Mouse (Mus musculus) urinary bladder, postnatal 25 days (tissue): ENCODE data around the gene Gm20604.

Experiments used
- DNase-seq: peaks from one replicate; pipeline ENCODE4 v3.0.0; 2022; ENCODE audit warnings: low spot score

Gm20604 gene

DNA sequence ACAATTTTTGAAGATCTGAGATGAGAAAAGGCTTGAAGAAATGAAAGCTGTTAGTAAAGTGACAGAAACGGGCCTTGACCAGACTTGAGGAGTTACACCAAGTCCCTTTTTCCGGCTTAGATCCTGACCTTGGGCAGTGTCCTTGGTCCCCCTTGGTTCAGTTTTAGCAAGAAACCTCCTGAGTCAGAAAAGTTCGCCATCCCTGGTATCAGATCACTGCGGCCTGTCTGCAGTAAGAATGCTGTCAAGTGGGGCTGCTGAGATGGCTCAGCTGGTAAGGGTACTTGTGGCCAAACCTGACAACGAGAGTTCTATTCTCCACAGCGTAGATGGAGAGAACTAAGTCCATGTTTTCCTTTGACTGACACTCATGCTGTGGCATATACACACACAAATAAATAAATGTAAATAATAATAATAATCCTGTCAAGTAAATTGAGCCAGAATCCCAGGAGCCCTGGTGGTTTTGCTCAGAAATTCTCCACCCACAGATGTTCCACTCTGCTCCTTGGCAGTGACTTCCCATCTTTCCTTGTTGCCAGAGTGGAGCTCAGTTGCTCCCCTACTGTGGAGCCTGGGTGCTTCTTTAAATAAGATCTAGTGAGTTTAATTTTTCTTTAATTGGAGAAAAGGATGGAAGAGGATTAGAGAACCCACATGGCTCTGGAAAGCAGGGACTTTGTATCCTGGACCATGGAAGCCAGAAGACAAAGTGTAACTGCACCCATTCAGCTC lies 52.4 kb downstream of the Gm20604 start:
- no peak for DNase-seq

DNA sequence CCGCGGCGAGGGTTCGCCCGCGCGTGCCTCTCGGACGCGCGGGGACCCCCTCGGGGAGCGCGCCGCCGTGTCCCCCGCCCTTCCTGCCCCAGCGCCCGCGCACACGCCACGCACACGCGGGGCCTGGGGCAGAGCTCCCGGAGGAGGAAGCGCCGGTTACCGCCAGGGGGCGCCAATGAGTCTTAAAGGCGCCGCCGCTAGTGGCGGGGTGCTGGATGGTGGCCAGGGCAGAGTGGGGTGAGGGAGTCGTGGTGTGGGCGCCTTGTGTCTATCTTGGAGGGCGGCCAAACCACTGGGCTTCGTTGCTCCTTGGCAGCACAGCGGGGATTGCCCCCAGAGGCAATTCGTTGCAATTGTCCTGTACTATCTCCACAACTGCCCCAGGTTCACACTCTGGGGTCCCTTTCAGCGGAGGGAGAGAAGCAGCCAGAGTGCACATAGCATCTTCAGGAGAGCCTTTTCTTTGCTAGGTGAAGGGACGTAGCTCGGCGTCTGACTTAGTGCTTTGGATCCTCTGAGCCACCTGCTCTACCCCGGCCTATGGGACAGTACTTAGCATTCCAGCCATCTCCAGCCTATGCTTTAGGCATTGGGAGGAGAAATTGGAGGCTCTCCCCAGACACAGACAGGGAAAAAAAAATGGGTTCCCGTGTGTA lies 53.1 kb downstream of the Gm20604 start:
- peak; percentile 91 for DNase-seq

DNA sequence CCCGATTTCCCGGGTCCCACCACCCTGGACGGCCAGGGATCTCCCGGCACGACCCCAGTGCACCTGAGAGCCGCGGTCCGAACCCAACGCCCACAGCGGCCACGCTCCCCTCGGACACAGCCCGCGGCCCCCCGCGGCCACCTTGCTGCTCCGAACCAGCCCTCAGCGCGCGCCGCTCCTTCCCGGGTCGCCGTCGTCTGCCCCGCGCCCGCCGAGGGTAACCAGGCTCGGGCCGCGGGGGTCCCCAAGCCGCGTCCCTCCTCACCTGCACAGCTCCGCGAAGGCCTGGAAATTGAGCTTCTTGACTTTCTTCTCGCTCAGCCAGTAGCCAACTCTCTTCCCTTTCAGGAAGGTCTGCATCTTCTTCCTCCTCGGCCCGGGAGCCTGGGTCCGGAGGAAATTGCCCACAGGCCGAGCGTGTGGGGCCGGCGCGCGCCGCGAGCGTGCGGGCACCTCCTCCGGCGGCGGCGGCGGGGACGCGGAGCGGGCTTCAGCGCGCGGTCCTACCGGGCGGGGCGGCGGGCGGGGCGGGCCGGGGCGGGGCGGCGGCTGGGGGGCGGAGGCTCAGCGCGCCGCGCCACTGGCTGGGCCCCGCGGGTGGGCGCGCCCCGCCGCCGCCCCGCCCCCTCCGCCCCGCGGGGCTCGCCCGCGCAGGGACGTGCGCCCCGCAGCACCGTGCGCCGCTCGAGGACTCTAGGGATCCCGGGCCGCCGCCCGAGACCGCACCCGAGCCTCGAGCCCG lies 53.8 kb downstream of the Gm20604 start, which contains the start of gene Itpk1:
Gene Itpk1, minus strand, starts transcription at position 474 of the 742 bp plus-strand sequence.
- DNase-seq: peak; percentile 47

DNA sequence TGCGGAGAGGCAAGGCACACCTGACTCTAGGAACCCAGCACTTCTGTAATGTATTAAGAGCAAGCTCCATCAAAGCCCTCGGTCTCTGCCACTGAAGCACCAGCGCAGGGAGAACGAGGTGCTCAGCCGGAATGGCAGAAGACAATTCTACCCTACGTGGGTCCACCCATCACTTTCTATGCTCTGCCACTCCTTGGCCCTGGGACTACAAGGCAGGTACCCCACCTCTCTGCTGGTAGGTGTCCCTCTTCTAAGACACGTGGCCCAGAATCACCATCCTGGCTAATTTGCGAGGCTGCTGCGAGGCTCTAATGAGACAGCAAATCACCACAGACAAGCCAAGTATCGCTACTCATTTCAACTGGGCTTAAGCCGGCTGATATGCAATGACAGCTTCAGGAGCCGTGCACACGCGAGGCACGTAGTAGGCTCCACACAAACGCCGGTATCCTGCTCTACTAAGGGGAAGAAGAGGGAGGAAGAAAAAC lies 54.5 kb downstream of the Gm20604 start:
- no peak for DNase-seq

DNA sequence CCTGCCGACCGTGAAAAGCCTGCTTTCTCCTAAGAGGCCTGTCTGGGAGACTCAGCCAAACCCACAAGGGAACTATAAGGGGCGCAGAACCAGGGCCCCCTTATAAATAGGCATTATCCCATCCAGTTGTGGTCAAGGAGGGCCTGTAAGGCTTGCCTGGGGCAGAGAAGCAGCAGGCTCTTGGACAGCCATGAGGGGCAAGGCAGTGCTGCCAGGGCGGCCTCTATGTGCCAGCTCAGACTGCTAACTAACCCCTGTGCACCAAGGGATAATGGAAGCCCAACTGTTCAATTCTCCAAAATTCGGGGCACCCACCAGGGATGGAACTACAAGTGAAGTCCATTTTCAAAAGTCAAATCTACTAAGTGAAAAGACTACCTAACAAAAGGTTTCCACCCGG lies 55.0 kb downstream of the Gm20604 start:
- no peak for DNase-seq

DNA sequence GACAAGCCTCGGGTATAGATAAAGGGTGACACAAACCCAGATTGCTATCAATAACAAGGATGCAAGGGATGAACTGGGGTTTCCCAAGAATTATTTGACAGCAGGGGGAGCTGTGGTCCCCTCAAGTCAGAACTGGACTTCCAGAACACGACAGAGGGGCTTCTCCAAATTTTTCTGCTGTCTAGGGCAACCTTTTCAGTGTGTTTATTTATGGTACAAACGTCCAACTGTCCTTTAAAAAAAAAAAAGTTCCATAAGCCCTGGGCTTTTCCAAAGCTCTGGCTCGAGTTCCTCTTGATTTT lies 55.4 kb downstream of the Gm20604 start:
- no peak for DNase-seq

DNA sequence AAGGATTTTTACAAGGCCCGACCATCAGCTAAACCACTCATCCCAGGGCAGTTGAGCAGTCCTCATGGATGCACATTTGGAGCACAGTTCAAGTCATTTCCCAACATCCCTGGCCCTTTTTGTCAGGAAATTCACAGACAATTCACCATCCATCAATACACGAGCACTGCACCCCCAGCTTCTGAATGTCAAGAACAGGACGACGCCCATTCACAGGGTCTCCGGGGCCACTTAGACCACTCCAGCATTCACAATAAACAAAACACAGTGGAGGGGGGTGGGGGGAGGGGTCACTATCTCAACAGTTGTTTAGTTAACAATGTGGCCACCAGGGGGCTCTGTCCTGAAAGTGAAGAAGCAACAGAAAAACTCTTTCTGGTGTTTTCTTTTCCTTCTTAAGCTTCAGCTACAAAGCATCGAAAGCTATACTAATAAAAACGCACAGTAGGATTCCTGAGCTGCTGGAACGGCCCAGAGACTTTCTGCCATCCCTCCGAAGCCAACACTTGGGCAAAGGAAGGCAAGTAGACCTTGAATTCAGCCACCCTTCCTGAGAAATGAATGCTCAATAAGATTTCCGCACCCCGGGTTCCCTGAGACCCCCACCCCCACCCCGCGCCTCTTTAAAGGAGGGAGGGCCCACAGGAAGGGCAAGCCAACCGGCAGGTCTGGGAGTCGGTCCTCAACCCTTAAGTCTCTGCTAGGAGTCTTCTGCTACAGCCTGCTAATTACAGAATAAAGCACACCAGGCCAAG lies 55.9 kb downstream of the Gm20604 start:
- DNase-seq: peak; percentile 81

DNA sequence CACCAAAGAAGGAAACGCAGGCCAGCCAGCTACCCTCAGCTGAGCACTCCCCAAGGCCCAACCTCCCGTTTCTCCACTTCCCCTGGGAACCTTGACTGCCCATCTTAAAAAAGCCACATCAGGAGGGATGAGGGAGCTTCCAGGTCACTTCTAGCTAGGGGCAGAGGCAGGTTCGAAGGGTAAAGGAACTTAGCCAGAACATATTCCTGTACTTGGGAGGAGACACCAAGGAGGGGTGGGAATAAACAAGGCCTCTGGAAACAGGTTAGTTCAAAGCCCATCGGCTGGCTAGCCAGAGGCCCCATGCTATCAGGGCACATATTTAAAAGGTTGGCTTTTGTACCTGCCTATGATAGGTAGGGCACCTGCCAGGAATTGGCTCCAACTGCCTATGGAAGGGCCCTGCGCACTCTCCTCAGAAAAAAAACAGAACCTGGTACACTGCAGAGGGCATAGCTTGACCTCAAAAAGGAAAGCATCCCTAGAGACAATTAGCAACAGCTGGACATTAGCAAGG lies 56.7 kb downstream of the Gm20604 start:
- no peak for DNase-seq

DNA sequence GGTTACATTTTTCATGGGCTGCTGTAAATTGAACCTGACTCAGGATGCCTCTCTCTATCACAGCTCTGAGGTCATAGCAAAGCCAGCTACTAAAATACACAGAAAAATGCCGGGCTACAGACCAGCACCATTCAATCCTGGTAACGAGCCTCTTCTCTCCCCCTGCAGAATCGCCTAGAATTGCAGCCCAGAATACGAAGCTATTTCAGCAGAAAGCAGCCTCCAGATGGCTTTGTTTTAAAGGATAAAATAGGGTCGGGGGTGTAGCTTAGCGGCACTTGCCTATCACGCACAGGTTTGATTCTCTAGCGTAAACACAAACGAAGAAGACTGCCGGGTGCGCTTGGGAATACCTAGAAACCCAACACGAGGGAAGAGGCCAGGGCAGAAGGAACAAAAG lies 58.0 kb downstream of the Gm20604 start:
- DNase-seq: no peak

DNA sequence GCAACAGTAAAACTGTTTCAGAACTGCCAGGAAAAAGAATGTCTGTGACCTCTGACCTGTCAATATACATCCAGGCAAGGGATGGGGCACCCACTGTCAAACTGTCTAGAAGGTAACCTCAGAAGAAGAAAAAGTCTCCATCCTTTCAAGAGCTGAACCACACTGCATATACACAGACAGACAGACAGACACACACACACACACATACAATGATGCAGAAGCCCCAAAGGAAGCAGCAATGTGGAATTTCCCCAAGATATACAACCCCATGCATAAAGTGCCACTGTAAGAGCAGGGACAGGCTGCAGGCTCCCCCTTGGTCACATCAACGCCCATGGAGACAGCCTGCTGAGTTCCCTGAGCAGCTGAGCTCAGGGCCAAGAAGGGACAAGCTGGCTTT lies 59.3 kb downstream of the Gm20604 start:
- no peak for DNase-seq

DNA sequence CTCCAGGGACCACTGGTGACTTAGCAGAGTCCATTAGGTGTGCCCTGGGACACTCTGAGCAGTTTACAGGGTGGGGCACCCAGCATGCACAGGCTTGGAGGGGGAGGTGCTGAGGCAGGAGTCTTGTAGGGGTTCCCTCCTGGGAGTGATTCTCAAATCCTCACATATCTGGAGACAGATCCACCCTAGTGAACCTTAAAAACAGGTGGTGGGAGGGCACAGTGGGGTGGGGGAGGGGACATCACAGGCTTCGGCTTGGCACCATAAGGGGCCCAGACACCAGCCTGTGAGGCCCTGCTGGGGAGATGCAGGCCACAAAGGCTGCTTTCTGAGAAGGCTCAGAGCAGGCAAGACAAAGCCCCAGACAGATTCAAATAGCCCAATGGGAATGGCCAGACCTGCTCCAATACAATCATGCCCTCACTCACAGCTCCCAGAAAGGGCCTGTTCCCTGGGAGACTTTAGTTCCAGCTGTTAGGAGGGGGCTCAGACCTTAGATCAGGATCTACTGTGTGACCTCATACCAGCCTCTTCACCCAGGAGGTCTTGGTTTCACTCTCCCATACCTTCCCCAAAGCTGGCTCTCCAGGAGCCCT lies 60.3 kb downstream of the Gm20604 start:
- no peak for DNase-seq

DNA sequence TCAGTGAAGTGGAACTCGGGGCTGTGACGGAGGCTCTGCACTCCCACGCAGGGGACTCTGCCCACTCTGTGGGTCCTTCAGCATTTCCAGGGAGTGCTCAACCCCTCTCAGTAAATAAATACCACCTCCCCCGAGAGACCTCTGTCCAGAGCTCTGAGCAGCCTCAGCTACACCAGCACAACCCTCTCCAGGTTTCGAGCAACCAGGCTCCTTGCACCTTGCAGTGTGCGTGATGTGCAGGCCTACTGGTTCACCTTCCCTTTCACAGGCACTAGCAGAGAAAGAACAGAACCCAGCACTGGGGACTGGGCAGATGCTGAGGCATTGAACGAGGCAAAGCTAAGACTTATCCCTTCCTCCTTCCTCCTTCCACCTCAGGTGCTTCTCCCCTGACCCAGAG lies 61.1 kb downstream of the Gm20604 start:
- DNase-seq: no peak

DNA sequence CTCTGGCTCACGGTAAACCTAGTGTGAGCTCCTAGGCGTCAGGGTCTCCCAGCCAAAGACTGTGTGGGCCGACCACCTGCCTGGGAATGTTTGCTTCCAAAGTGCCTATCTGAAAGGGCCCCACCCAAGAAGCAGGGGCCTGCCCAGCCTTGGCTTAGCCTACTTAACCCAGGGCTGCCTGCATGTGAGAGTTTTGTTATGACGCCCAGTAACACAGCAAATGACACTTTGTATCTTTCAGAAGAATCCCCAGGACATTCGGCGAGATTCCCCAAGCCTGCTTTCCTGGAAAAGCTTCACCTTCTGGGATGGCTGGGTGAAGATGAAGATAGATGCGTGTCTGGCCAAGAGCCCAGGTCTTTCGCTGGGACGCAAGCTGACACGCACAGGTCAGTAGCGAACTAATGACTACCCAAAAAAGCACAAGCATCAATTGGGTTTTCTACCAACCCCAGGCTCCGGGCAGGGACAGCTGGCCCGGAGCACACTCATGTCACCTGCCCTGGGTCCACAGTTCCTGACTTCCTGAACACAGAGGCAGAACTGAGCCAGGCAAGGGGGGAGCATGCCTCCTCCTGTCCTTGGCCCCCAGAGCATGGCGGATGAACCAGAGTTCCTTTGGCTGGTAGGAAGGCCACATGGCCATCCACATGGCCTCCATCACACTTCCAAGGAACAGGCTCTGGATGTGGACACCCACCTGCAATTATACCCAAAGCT lies 61.7 kb downstream of the Gm20604 start:
- no peak for DNase-seq

DNA sequence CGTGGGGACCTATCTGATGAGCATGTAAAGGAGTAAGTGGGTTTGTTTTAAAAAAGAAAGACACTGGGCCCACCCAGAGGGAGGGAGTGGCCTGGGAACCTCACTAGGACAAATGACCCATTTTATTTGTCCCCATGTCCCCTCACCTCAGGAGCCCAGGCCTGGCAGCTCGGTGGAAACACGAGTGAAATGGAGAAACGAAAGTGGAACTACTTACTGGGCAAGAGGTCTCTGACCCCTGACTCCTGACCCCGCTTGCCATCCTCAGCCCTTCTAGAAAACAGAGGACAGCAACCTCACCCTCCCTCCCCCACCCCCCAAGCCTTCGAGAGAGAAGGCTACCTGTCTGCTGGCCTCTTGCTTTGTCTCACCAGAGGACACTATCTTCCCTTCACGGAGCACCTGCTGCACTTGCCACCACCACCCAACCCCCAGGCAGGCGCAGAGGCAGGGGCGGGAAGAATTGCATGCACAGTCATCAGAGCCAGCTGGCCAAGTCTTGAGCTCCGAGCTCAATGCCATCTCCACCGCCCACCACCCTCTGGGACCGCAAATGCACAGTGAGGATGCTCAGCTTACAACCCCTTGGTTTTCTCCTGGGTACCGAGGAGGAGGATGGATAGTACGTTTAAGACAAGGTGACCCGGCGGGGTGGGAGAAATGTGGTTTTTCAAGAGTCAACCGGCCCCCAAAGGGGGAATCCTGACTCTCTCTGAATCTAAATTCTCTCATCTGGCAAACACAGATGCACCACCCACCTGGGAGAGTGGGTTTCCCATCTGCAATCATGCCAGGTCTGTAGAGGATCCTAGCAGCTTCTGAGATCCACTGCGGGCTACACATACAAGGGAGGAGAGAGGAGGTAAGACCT lies 62.9 kb downstream of the Gm20604 start:
- no peak for DNase-seq

DNA sequence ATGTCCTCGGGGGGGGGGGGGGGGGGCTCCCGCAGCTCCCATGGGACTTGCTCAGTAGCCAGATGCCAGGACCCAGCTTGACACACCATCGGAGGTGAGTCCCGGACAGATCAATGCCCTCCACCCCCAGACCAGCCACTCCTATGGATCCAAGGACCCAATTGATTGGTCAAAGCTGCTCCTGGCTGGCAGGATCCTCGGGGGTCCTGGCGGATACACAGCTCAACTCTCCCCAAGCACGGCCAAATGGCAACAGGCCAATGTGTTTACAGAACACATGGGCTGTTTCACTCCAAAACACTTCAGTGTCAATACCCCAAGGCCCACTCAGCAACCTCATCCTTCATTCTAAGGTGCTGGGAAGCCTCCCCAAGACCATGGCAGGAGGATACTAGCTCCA lies 66.7 kb downstream of the Gm20604 start:
- DNase-seq: no peak
